ENCODE assay signal across 8 mouse cellular contexts in genomic region chr16:58512887-58513286, GRCm38 (mm10). TPM values are rescaled to one million over a fixed set of nuclear protein-coding genes. Genes with fewer than 3 reads are reported as not detected.
DNase-seq lines count a peak whose midpoint lies in the region; ATAC-seq lines count a peak whose summit lies in the region.

No protein-coding gene starts in this region.

- H3K9ac ChIP-seq in kidney, embryonic 14.5 days (ENCODE audit: low read depth, low read length), result no peak overlapping the region

- H3K4me1 ChIP-seq in heart, embryonic 10.5 days, result peaks cover 43% of the 10 kb centered on the region
- H3K4me1 ChIP-seq in kidney, embryonic 14.5 days (ENCODE audit: control insufficient read depth, insufficient read depth, low read length), result peaks cover 27% of the 10 kb centered on the region

- peak; percentile 18 for DNase-seq in left cerebral cortex, postnatal 4 days
- no peak for DNase-seq in left cerebral cortex, adult 11 months (ENCODE audit: low spot score)
- DNase-seq in embryo, embryonic 10.5 days (ENCODE audit: low spot score), result peak; percentile 57
- no peak for DNase-seq in heart, embryonic 10.5 days (ENCODE audit: low spot score)
- peak; percentile 60 for DNase-seq in skeletal muscle tissue, adult 2 months (ENCODE audit: low read depth, low spot score)
- DNase-seq in layer of hippocampus, adult 9-10 months (ENCODE audit: low spot score), result no peak
- no peak for DNase-seq in spleen, postnatal 10 days (ENCODE audit: low spot score in 2 of 2)

- no peaks in the 10 kb centered on the region for H3K9me3 ChIP-seq in heart, embryonic 10.5 days
- no peaks in the 10 kb centered on the region for H3K9me3 ChIP-seq in kidney, embryonic 14.5 days (ENCODE audit: control insufficient read depth, low read length)

- H3K27ac ChIP-seq in heart, embryonic 10.5 days, result peak overlapping the region; percentile 87
- peak overlapping the region; percentile 80 for H3K27ac ChIP-seq in kidney, embryonic 14.5 days (ENCODE audit: low read depth, low read length)

- 38% methylated on average over 3 of the region's 3 CpGs for WGBS in heart, embryonic 10.5 days
- WGBS in kidney, embryonic 14.5 days, result 6% methylated on average over 3 of the region's 3 CpGs

- no peak overlapping the region for H3K4me2 ChIP-seq in kidney, embryonic 14.5 days (replicated peaks; ENCODE audit: low read depth, low read length)

- ATAC-seq in kidney, embryonic 14.5 days (ENCODE audit: low FRiP score, low TSS enrichment), result peak; percentile 68; the same call in 1 of the 2 replicates

- intact Hi-C loops in left cerebral cortex, postnatal 4 days (cut with DNase I), result no loop called here

- no peak overlapping the region for H3K4me3 ChIP-seq in heart, embryonic 10.5 days
- H3K4me3 ChIP-seq in kidney, embryonic 14.5 days (ENCODE audit: low read length), result no peak overlapping the region

- H3K36me3 ChIP-seq in heart, embryonic 10.5 days, result no peaks in the 10 kb centered on the region
- H3K36me3 ChIP-seq in kidney, embryonic 14.5 days (ENCODE audit: control insufficient read depth, insufficient read depth, low read length), result no peaks in the 10 kb centered on the region

- no peaks in the 10 kb centered on the region for H3K27me3 ChIP-seq in heart, embryonic 10.5 days (ENCODE audit: insufficient read depth, poor library complexity, severe bottlenecking)
- H3K27me3 ChIP-seq in kidney, embryonic 14.5 days (ENCODE audit: control insufficient read depth, insufficient read depth, low read length), result no peaks in the 10 kb centered on the region

RNA-seq across cellular contexts. Expression of gene St3gal6, which starts 11.2 kb away (rescaled TPM):
- 10 to 100 TPM; 12.6 to 14.4 TPM for total RNA-seq in left cerebral cortex, postnatal 4 days (2021)
- polyA plus RNA-seq in heart, embryonic 10.5 days (2016; fragmentation: Nextera tagmentation; extraction: Ambion mirVana), result 22.0 and 28.5 TPM in 2 replicates
- 46.9 and 56.9 TPM in 2 replicates for polyA plus RNA-seq in kidney, embryonic 14.5 days (2014; fragmentation: Nextera tagmentation; extraction: Ambion mirVana)

Comparison
In these comparisons a context has a peak if more than half of its experiments do, and no peak if none do; other contexts are left out.
1. DNase-seq: peak in left cerebral cortex, postnatal 4 days (single experiment), embryo, embryonic 10.5 days (single experiment) and skeletal muscle tissue, adult 2 months (single experiment); none in left cerebral cortex, adult 11 months (single experiment), heart, embryonic 10.5 days (single experiment), layer of hippocampus, adult 9-10 months (single experiment) and spleen, postnatal 10 days (0 of 2).